Mouse (Mus musculus) cerebellum, adult (tissue): ENCODE measurements around the gene Sox6.

ENCODE experiments used
- ATAC-seq: cut with Nextera tagmentation; 2 replicates; pipeline ENCODE4 v1.9.2; 2017; ENCODE audit warnings: mild to moderate bottlenecking, moderate library complexity, mixed read lengths; ENCODE audit not compliant: insufficient number of reproducible peaks, low FRiP score, low TSS enrichment

The Sox6 gene

GRCm38 (mm10) chr7:115903368-115903767 lies 135.2 kb downstream of the Sox6 start:
- ATAC-seq, result no peak

- ATAC-seq, result no peak
These were observed 142.8 kb downstream of the Sox6 start for GRCm38 (mm10) chr7:115895831-115896230.

GRCm38 (mm10) chr7:115895028-115895671 lies 143.4 kb downstream of the Sox6 start:
- no peak for ATAC-seq

DNA sequence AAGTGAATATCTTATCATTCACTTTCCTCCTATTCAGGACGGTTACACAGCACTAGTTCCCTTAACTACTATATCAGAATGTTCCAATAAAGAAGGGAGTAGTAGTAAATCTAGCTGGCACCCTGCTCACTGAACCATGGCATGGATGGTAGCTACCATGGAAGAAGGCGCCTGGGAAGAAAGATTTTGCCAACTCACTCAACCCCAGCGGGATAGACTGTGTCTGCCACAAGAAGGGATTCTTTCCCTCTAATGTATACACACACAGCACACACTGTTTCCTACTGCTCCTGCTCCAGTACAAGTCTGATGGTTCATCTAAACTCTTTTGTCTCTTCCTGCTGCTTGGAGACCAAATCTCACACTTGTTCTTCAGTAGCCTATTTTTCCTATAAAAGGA lies 147.1 kb downstream of the Sox6 start:
- no peak for ATAC-seq

- ATAC-seq, result no peak
These were observed 148.7 kb downstream of the Sox6 start for GRCm38 (mm10) chr7:115889926-115890325.

DNA sequence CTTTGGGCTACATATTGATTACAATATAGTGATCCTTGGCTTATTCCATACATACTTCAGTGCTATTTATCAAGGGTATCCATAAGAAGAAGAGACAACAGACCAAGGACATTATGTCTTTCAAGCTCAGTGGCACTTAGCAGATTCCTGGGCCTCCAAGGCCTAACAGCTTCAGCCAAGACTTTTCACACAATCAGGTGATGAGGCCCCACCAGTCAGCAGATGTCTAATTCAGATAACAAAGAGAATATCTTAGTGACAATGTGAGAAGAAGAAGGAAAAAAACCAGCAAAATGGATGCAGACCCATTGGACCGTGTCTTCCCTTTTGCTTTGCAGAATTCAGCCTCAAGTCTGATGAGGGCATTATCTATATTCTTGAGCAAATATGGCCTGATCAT lies 150.0 kb downstream of the Sox6 start:
- no peak for ATAC-seq

DNA sequence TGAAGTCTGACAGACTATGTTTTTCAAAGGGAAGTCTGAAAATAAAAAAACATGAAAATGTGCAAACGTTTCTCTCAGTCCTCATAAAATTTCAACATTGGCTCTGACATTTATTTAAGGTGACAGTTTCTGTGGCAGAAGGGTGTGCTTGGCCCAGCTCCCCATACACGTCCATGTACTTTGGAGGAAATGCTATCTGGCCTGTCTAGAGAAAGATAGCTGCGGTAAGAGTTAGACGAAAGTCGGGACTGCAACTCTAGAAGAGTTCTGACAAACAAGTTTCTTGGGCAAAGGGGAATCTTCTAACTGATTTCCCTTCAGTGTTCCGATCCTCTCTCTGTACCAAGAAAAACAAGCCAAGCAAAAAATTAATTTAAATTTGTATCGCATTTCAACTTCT lies 150.5 kb downstream of the Sox6 start:
- no peak for ATAC-seq

GRCm38 (mm10) chr7:115872903-115873302 lies 165.7 kb downstream of the Sox6 start:
- no peak for ATAC-seq

DNA sequence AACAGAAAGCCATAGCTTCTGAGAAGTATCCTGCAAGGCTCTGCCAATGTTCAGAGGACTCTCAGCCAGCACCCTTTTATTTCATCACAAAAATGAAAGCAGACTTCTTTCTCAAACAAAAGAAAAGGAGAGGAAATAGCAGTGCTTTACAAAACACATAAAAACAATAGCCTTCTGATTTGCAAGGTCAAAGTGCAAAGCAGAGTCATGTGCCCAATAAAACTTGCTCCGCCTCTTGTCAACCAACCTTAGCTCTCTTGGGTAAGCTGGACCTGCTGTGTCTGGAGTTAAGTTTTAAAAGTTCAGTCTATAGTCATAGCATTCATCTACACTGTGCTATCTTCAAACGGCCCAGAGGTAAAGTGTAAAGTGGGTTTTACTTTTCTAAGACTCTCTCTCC lies 170.1 kb downstream of the Sox6 start:
- no peak for ATAC-seq

GRCm38 (mm10) chr7:115867518-115868270 lies 170.9 kb downstream of the Sox6 start:
- ATAC-seq, result no peak

- no peak for ATAC-seq
These were observed 171.7 kb downstream of the Sox6 start for GRCm38 (mm10) chr7:115866698-115867500.

DNA sequence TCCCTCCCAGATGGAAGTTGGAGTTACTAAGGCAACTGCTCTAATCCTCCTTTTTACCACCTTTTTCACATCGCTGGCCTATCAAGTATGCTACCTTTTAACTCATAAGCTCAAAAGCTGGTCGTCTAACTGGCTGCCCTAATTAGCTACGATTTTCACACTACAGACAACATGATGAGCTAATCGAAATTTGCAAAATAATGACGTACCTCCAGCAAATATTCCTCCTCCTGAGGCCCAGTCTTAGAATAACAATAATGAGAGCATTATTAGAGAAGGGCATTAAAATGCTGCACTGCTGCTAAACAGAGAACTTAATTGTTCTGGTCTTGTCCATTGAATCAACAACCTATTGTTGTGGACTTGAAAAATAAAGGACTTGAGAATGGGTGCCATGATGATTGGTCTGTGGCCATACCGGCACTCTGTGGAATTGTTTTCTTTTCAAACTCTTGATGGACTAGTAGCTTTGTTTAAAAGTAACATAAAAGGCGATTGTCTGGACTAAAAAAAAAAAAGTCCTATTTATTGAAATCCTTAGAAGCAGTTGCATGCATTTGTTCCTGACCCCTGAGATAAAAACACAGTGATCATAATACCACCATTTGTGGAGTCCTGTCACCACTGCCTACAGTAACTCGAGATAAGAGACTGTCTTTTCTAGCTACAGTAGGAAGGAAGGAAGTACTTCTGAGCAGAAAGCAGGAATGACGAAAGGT lies 172.5 kb downstream of the Sox6 start:
- ATAC-seq, result no peak

- no peak for ATAC-seq
These were observed 173.4 kb downstream of the Sox6 start for GRCm38 (mm10) chr7:115865231-115865630.

DNA sequence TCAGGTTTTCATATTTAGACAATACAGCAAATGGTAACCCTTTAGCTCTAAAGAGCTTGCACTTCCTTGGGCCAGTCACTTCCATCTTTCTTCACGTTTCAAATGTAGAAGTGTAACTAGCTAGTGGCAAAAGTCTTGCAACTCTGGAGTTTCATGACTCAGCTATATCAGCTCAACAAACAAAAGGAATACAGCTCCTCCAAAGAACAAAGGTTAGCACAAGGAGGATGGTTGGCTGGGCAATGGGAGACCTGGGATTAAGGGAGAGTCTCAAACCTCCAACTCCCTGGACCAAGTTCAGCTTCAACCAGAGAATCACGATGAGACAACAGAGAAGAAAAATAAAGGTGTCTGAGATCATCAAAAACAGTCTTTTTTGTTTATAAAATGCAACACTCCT lies 174.2 kb downstream of the Sox6 start:
- ATAC-seq, result no peak

GRCm38 (mm10) chr7:115859691-115860401 lies 178.8 kb downstream of the Sox6 start:
- no peak for ATAC-seq

GRCm38 (mm10) chr7:115851131-115851530 lies 187.5 kb downstream of the Sox6 start:
- no peak for ATAC-seq

GRCm38 (mm10) chr7:115845791-115846366 lies 192.7 kb downstream of the Sox6 start:
- no peak for ATAC-seq

GRCm38 (mm10) chr7:115844910-115845309 lies 193.7 kb downstream of the Sox6 start:
- ATAC-seq, result no peak

- no peak for ATAC-seq
These were observed 194.2 kb downstream of the Sox6 start for GRCm38 (mm10) chr7:115844431-115844830.

DNA sequence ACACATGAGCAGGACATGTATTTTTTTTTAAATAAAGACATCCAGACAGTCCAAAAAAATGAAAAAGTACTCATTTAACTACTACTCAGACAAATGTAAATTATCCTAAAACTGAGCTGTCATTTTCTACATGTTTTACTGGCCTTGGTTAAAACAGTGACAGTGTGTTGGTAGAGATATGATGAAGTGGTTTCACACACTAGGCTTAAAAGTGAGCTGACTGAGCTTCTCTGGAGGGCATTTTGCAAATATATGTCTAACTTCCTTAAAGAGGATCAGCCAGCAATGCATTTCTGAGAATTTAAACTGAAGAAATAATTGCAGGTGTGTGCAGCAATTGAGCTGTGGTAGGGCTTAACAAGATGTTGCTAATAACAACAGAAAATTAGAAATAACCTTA lies 196.3 kb downstream of the Sox6 start:
- ATAC-seq, result no peak
